Mouse (Mus musculus) brain, embryonic 14.5 days (tissue): ENCODE measurements around the gene Myh14.
A peak's percentile ranks its signal among the peaks of the same experiment; 100 is the strongest.

Source experiments
- CTCF ChIP-seq: fragments of 200-500 bp; IDR thresholded peaks from 2 replicates; pipeline ENCODE4 v1.5.1; 2012; ENCODE audit warnings: inconsistent platforms, mild to moderate bottlenecking, moderate library complexity, borderline replicate concordance; ENCODE audit not compliant: insufficient read depth, insufficient read length; ENCODE audit errors: extremely low read depth
- POLR2A ChIP-seq: fragments of 200-500 bp; IDR thresholded peaks from 2 replicates; pipeline ENCODE4 v1.6.1; 2012; ENCODE audit warnings: mild to moderate bottlenecking, inconsistent platforms, borderline replicate concordance; ENCODE audit not compliant: poor library complexity, insufficient read depth, insufficient read length, severe bottlenecking; ENCODE audit errors: extremely low read depth

GRCm38 (mm10) chr7:44704363-44704762 lies 33.7 kb upstream of the Myh14 start:
- TF ChIP-seq CTCF = peak; percentile 58; the same call in 1 of the 2 replicates
- TF ChIP-seq POLR2A = no peak
